Mouse (Mus musculus): ENCODE measurements around the gene Acer1.

DNA sequence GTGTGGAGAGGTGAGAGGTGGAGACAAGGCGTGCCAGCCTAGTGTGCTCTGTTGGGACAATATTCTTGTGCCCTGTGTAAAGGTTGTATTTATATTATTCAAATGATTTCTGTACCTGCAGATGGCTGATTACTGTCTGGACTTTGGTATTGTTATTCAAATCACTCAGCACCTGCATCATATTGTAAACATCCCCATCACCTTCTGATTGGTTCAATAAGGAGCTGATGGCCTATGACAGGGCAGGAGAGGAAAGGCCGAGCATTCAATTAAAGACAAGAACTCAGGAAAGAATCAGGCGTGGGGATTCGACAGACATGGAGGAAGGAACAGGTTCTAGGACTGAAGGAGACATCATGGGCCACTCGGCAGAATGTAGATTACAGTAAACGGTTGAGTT is 18.3 kb downstream of the Acer1 start:
- TF ChIP-seq CTCF (conservative IDR thresholded peaks at IDR 0.05 in 1 of 2, IDR thresholded peaks at IDR 0.05 in 1 of 2; ENCODE audit: low read depth in 2 of 2, low read length in 2 of 2) = no peak
- TF ChIP-seq CHD2 (IDR thresholded peaks at IDR 0.05; ENCODE audit: low read length) = no peak
- TF ChIP-seq SMC3 (IDR thresholded peaks at IDR 0.05; ENCODE audit: low read depth, low read length) = no peak
- no peak for TF ChIP-seq ZNF384 (IDR thresholded peaks at IDR 0.05; ENCODE audit: low read depth, low read length)
- no peak for TF ChIP-seq POLR2A (IDR thresholded peaks at IDR 0.05; ENCODE audit: low read depth, low read length)
- TF ChIP-seq RAD21 (IDR thresholded peaks at IDR 0.05; ENCODE audit: low read depth, low read length) = no peak
- TF ChIP-seq CHD1 (IDR thresholded peaks at IDR 0.05; ENCODE audit: low read depth, low read length) = no peak
- no peak for TF ChIP-seq ZKSCAN1 (IDR thresholded peaks at IDR 0.05; ENCODE audit: borderline replicate concordance, low read depth, low read length)
- TF ChIP-seq ELF1 (IDR thresholded peaks at IDR 0.05; ENCODE audit: low read depth, low read length) = no peak
- no peak for TF ChIP-seq MAZ (IDR thresholded peaks at IDR 0.05; ENCODE audit: low read depth, low read length)
- TF ChIP-seq EP300 (IDR thresholded peaks at IDR 0.05; ENCODE audit: low read length) = no peak

Data from CH12.LX (cell line).